Mouse (Mus musculus): ENCODE results near the gene Tex14. TPM values are rescaled to one million over a fixed set of nuclear protein-coding genes. Genes with fewer than 3 reads are reported as not detected.
A peak's percentile ranks its signal among the peaks of the same experiment; 100 is the strongest.
"Not testable (repeated sequence)": the region's sequence is repeated elsewhere in the genome, so short reads cannot be mapped to it uniquely, and the experiment has no call there.

The Tex14 gene
- polyA plus RNA-seq, 1 experiment from 2014 or later = 0.30 TPM

DNA sequence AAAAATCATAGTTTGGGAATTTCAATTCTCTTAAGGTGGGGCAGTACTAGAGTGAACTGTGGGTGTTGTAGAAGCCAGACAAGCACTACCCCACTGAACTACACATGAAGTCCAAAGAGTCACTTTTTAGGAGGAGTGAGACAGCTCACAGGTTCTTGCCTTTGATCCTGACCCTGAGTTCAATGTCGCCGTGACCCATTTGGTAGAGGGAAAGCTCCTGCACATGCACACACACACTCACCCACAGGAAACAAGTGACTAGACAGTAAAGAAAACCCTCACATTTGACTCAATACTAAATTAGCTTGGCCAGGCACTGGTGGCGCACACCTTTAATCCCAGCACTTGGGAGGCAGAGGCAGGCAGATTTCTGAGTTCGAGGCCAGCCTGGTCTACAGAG, 20.3 kb upstream of the Tex14 start:
- H3K4me2 ChIP-seq = no peak overlapping the region
- no peak overlapping the region for H3K27ac ChIP-seq (ENCODE audit: low read depth, low read length)
- H3K4me1 ChIP-seq (ENCODE audit: control insufficient read depth, insufficient read depth, low read length) = no peaks in the 10 kb centered on the region
- H3K9me3 ChIP-seq (replicated peaks; ENCODE audit: control insufficient read depth, low read length) = no peaks in the 10 kb centered on the region
- no peak overlapping the region for H3K4me3 ChIP-seq (ENCODE audit: low read depth, low read length)
- no peak for ATAC-seq (replicated peaks; ENCODE audit: insufficient number of reproducible peaks, low FRiP score, low TSS enrichment)
- no peaks in the 10 kb centered on the region for H3K36me3 ChIP-seq (ENCODE audit: control insufficient read depth, insufficient read depth, low read length)
- 95% methylated on average over 4 of the region's 4 CpGs for WGBS (ENCODE audit: insufficient replicate concordance)
- no peak overlapping the region for H3K9ac ChIP-seq (ENCODE audit: low read depth, low read length)
- no peaks in the 10 kb centered on the region for H3K27me3 ChIP-seq (ENCODE audit: control insufficient read depth, insufficient read depth, low read length)

DNA sequence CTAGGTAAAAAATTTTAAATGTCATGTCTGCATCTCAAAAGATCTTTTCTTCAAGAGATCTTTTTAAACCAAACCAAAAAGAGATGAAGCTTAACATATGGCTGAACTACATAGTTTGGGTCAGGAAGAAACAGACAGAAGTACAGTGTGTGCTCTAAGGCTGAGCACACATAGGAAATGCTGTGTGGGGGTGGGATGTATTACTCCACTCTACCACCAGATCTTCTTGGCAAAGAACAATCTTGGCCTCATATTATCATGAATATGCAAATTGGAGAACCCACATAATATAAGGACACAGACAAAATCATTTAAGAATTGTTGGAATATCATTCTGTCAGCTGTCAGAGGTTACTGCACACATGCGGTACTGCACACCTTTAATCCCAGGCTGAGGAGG, 19.2 kb upstream of the Tex14 start:
- H3K36me3 ChIP-seq (ENCODE audit: control insufficient read depth, insufficient read depth, low read length) = no peaks in the 10 kb centered on the region

DNA sequence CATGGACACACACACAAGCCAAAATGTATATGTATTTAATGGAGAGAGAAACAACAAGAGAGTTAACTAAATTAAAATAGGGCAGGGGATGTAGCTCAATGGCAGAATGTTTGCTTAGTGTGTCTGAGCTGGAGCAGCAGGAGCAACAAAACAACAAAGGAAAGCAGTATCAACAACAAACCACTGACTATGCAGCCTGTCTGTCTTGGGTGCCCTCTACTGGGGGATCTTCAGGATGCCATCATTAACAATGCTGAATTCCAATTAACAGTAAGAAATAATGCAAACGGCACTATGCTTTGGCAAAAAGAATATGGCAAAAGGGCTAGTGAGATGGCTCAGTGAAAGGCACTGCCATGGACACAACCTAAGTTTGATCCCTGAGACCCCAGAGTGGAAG, 11.0 kb upstream of the Tex14 start:
- H3K4me3 ChIP-seq (ENCODE audit: low read depth, low read length) = no peak overlapping the region
- no peaks in the 10 kb centered on the region for H3K4me1 ChIP-seq (ENCODE audit: control insufficient read depth, insufficient read depth, low read length)
- no peak for ATAC-seq (replicated peaks; ENCODE audit: insufficient number of reproducible peaks, low FRiP score, low TSS enrichment)
- H3K27ac ChIP-seq (ENCODE audit: low read depth, low read length) = no peak overlapping the region
- H3K4me2 ChIP-seq = no peak overlapping the region
- no peak overlapping the region for H3K9ac ChIP-seq (ENCODE audit: low read depth, low read length)
- no peaks in the 10 kb centered on the region for H3K36me3 ChIP-seq (ENCODE audit: control insufficient read depth, insufficient read depth, low read length)
- H3K27me3 ChIP-seq (ENCODE audit: control insufficient read depth, insufficient read depth, low read length) = no peaks in the 10 kb centered on the region
- 36% methylated on average over 1 of the region's 1 CpGs for whole genome bisulfite sequencing (ENCODE audit: insufficient replicate concordance)
- no peaks in the 10 kb centered on the region for H3K9me3 ChIP-seq (replicated peaks; ENCODE audit: control insufficient read depth, low read length)

More for the DNA sequence above, 19.2 kb upstream of the Tex14 start:
- H3K4me1 ChIP-seq (ENCODE audit: control insufficient read depth, insufficient read depth, low read length) = no peaks in the 10 kb centered on the region
- no peak overlapping the region for H3K4me2 ChIP-seq
- no peak overlapping the region for H3K9ac ChIP-seq (ENCODE audit: low read depth, low read length)
- H3K9me3 ChIP-seq (replicated peaks; ENCODE audit: control insufficient read depth, low read length) = no peaks in the 10 kb centered on the region
- no peak for ATAC-seq (replicated peaks; ENCODE audit: insufficient number of reproducible peaks, low FRiP score, low TSS enrichment)
- H3K27ac ChIP-seq (ENCODE audit: low read depth, low read length) = no peak overlapping the region
- 97% methylated on average over 1 of the region's 1 CpGs for WGBS (ENCODE audit: insufficient replicate concordance)
- no peaks in the 10 kb centered on the region for H3K27me3 ChIP-seq (ENCODE audit: control insufficient read depth, insufficient read depth, low read length)
- H3K4me3 ChIP-seq (ENCODE audit: low read depth, low read length) = no peak overlapping the region

DNA sequence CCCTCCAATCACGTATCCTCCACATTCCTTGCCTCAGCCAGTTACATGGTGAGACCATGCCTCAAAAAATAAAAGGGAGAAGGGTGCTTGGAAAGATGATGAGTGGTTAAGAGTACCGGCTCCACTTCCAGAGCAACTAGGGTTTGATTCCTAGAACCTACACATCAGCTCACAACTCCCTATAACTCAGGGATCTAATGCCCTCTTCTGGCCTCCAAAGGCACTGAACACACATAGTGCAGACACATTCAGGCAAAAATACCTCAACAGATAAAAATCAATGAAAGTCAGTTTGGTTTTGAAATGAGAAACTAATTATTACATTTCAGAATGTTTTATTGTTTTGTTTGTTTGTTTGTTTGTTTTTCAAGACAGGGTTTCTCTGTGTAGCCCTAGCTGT, 6.5 kb upstream of the Tex14 start:
- Histone ChIP-seq H3K27me3 (ENCODE audit: control insufficient read depth, insufficient read depth, low read length) (no peaks in the 10 kb centered on the region), H3K9ac (ENCODE audit: low read depth, low read length) (no peak overlapping the region), H3K4me2 (no peak overlapping the region), H3K4me1 (ENCODE audit: control insufficient read depth, insufficient read depth, low read length) (no peaks in the 10 kb centered on the region), H3K9me3 (replicated peaks; ENCODE audit: control insufficient read depth, low read length) (no peaks in the 10 kb centered on the region), H3K36me3 (ENCODE audit: control insufficient read depth, insufficient read depth, low read length) (no peaks in the 10 kb centered on the region; the same call in 1 of the 2 replicates), H3K4me3 (ENCODE audit: low read depth, low read length) (no peak overlapping the region), H3K27ac (ENCODE audit: low read depth, low read length) (no peak overlapping the region)
- 79% methylated on average over 2 of the region's 2 CpGs for WGBS (ENCODE audit: insufficient replicate concordance)
- no peak for ATAC-seq (replicated peaks; ENCODE audit: insufficient number of reproducible peaks, low FRiP score, low TSS enrichment)

DNA sequence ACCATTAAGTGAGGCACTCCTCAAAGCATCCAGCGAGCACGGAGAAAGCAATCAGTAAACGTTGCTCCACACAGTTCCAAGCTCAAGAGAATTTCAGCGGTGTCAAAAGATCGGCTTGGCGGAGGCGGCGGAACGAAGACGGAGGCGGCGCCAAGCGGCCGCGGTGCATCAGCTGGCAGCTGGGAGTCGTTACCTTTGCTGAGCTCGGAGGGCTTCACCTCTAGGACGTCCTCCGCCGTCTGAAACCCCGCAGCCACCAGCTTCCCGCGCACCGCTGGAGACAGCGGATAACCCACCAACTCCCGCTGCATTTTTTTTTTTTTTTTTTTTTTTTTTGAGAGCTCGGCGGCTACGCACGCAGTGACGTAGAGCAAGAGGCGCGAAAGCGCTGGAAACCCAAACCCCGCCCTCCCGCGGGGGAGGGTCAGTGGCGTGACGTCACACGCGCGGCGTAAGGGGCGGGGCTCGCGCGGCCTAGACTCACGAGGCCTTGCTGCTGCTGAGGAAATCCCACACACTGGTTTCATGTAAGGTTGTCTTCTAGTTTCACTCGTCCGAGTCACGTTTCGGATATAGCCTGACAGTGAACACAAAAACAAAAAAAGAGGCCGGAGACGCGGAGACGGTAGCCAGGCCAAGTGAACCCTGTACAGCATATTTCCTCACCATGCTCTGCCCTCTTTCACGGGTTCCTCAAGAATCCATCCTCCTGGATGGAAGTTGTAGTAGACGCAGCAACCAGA, 583 bp upstream of the Tex14 start:
- Histone ChIP-seq H3K27ac (ENCODE audit: low read depth, low read length) (peak overlapping the region; percentile 84), H3K9ac (ENCODE audit: low read depth, low read length) (peak overlapping the region; percentile 83), H3K4me3 (ENCODE audit: low read depth, low read length) (peak overlapping the region; percentile 56), H3K36me3 (ENCODE audit: control insufficient read depth, insufficient read depth, low read length) (no peaks in the 10 kb centered on the region; the same call in 1 of the 2 replicates), H3K27me3 (ENCODE audit: control insufficient read depth, insufficient read depth, low read length) (no peaks in the 10 kb centered on the region), H3K4me2 (peak overlapping the region; percentile 78), H3K9me3 (replicated peaks; ENCODE audit: control insufficient read depth, low read length) (no peaks in the 10 kb centered on the region), H3K4me1 (ENCODE audit: control insufficient read depth, insufficient read depth, low read length) (peaks cover 4% of the 10 kb centered on the region; the same call in 1 of the 2 replicates)
- ATAC-seq (replicated peaks; ENCODE audit: insufficient number of reproducible peaks, low FRiP score, low TSS enrichment) = peak; percentile 92
- WGBS (ENCODE audit: insufficient replicate concordance) = 2% methylated on average over 57 of the region's 58 CpGs

DNA sequence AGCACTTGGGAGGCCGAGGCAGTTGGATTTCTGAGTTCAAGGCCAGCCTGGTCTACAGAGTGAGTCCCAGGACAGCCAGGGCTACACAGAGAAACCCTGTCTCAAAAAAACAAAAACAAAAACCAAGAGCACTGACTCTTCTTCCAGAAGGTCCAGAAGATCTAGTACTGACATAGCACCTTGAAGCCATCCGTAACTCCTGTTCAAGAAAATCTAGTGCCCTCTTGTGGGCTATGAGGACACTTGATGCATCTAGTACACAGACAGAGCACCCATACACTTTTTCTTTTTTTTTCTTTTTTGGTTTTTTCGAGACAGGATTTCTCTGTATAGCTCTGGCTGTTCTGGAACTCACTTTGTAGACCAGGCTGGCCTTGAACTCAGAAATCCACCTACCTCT, 8.5 kb downstream of the Tex14 start:
- H3K4me1 ChIP-seq (ENCODE audit: control insufficient read depth, insufficient read depth, low read length); H3K36me3 ChIP-seq (ENCODE audit: control insufficient read depth, insufficient read depth, low read length); H3K9me3 ChIP-seq (replicated peaks; ENCODE audit: control insufficient read depth, low read length); H3K27ac ChIP-seq (ENCODE audit: low read depth, low read length); H3K4me3 ChIP-seq (ENCODE audit: low read depth, low read length); H3K4me2 ChIP-seq; ATAC-seq (replicated peaks; ENCODE audit: insufficient number of reproducible peaks, low FRiP score, low TSS enrichment); H3K9ac ChIP-seq (ENCODE audit: low read depth, low read length); H3K27me3 ChIP-seq (ENCODE audit: control insufficient read depth, insufficient read depth, low read length): not testable (repeated sequence)
- WGBS (ENCODE audit: insufficient replicate concordance) = 64% methylated on average over 3 of the region's 3 CpGs

DNA sequence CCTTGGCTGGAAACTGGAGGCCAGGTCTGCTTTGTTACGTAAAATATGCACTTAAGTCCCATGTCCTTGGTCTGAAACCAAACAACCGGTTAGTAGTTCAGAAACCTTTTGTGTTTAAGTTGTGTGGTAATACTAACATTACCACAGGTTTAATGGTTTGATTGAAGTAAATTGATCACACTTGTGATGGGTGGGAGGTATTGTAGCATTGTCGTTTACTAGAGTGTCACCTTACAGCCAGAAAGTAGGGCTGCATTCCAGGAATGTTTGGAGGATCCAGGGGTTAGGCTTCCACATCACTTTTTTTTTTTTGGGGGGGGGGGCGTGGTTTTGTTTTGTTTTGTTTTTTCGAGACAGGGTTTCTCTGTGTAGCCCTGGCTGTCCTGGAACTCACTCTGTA, 11.3 kb downstream of the Tex14 start:
- Histone ChIP-seq H3K4me3 (ENCODE audit: low read depth, low read length) (no peak overlapping the region), H3K4me1 (ENCODE audit: control insufficient read depth, insufficient read depth, low read length) (no peaks in the 10 kb centered on the region), H3K4me2 (no peak overlapping the region), H3K9ac (ENCODE audit: low read depth, low read length) (no peak overlapping the region), H3K27ac (ENCODE audit: low read depth, low read length) (no peak overlapping the region), H3K9me3 (replicated peaks; ENCODE audit: control insufficient read depth, low read length) (no peaks in the 10 kb centered on the region), H3K27me3 (ENCODE audit: control insufficient read depth, insufficient read depth, low read length) (no peaks in the 10 kb centered on the region), H3K36me3 (ENCODE audit: control insufficient read depth, insufficient read depth, low read length) (no peaks in the 10 kb centered on the region)
- ATAC-seq (replicated peaks; ENCODE audit: insufficient number of reproducible peaks, low FRiP score, low TSS enrichment) = no peak
- WGBS (ENCODE audit: insufficient replicate concordance) = 44% methylated on average over 5 of the region's 5 CpGs

DNA sequence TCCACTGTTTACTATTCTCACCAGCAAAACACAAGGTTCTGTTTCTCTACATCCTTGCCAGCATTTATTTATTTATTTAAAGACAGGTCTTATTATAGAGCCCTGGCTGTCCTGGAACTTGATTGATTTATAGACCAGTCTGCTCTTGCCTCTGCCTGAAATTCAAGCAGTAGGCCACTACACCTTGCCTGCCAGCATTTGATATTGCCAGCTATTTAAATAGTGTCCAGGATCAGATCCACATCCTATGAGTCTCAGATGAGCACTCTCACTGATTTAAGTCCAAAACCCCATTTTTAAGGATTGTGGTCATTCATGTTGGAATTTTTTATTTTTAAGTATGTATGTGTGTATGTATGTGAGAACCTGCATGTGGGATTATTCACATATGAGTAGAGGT, 16.0 kb downstream of the Tex14 start:
- Histone ChIP-seq H3K9me3 (replicated peaks; ENCODE audit: control insufficient read depth, low read length) (no peaks in the 10 kb centered on the region), H3K27me3 (ENCODE audit: control insufficient read depth, insufficient read depth, low read length) (no peaks in the 10 kb centered on the region), H3K36me3 (ENCODE audit: control insufficient read depth, insufficient read depth, low read length) (no peaks in the 10 kb centered on the region), H3K4me3 (ENCODE audit: low read depth, low read length) (no peak overlapping the region), H3K4me1 (ENCODE audit: control insufficient read depth, insufficient read depth, low read length) (peaks cover 4% of the 10 kb centered on the region; the same call in 1 of the 2 replicates), H3K27ac (ENCODE audit: low read depth, low read length) (no peak overlapping the region), H3K9ac (ENCODE audit: low read depth, low read length) (no peak overlapping the region), H3K4me2 (no peak overlapping the region)
- no peak for ATAC-seq (replicated peaks; ENCODE audit: insufficient number of reproducible peaks, low FRiP score, low TSS enrichment)

DNA sequence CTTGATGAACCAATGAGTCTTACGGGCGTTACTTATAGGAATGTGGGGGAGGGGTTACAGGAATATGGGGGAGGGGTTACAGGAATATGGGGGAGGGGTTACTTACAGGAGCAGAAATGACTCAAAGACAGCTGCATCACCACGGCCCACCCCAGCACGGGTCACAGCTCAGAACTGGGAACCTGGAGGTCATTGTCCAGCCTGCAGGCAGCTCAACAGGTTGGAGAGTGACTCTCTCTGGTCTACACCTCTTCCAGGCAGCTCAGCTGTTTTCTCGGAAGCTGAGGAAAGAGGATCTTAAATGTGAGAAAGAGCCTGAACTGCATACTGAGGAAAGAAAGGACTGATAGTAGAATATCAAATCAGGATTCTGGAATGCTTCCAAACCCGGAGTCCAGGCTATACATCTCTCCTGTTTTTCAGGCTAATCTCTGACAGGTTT, 16.9 kb downstream of the Tex14 start:
- no peaks in the 10 kb centered on the region for H3K9me3 ChIP-seq (replicated peaks; ENCODE audit: control insufficient read depth, low read length)
- no peak for ATAC-seq (replicated peaks; ENCODE audit: insufficient number of reproducible peaks, low FRiP score, low TSS enrichment)
- H3K4me1 ChIP-seq (ENCODE audit: control insufficient read depth, insufficient read depth, low read length) = peaks cover 4% of the 10 kb centered on the region; the same call in 1 of the 2 replicates
- WGBS (ENCODE audit: insufficient replicate concordance) = 21% methylated on average over 6 of the region's 6 CpGs
- peak overlapping the region; percentile 43 for H3K4me3 ChIP-seq (ENCODE audit: low read depth, low read length)
- H3K27me3 ChIP-seq (ENCODE audit: control insufficient read depth, insufficient read depth, low read length) = no peaks in the 10 kb centered on the region
- peak overlapping the region; percentile 85 for H3K27ac ChIP-seq (ENCODE audit: low read depth, low read length)
- H3K4me2 ChIP-seq = peak overlapping the region; percentile 73
- H3K9ac ChIP-seq (ENCODE audit: low read depth, low read length) = peak overlapping the region; percentile 72
- H3K36me3 ChIP-seq (ENCODE audit: control insufficient read depth, insufficient read depth, low read length) = no peaks in the 10 kb centered on the region

Data from heart, embryonic 11.5 days (tissue).